Mouse (Mus musculus) heart, postnatal 0 days (tissue): ENCODE results near the gene Pak4. TPM values are rescaled to one million over a fixed set of nuclear protein-coding genes. Genes with fewer than 3 reads are reported as not detected.
"Not testable (repeated sequence)": the region's sequence is repeated elsewhere in the genome, so short reads cannot be mapped to it uniquely, and the experiment has no call there.

Experiments
- ATAC-seq: fragments of 200-750 bp; cut with Nextera tagmentation; 2 replicates; pipeline ENCODE4 v1.8.0; 2017; ENCODE audit warnings: low read depth, moderate number of reproducible peaks, moderate library complexity; ENCODE audit not compliant: insufficient read depth
- DNase-seq: peaks from one replicate; pipeline ENCODE4 v3.0.0-alpha.2; 2016; ENCODE audit warnings: low spot score
- H3K27ac ChIP-seq: fragments of 300-500 bp; sonication (generic); 2 replicates; pipeline ENCODE4 v1.5.1; 2014; ENCODE audit warnings: low read depth, mild to moderate bottlenecking
- H3K27me3 ChIP-seq: fragments of 300-500 bp; sonication (generic); 2 replicates; pipeline ENCODE4 v1.6.1; 2014; ENCODE audit warnings: low read length, mixed read lengths; ENCODE audit not compliant: control insufficient read depth, insufficient read depth
- H3K36me3 ChIP-seq: fragments of 300-500 bp; sonication (generic); replicated peaks from 2 replicates; pipeline ENCODE4 v1.6.1; 2014; ENCODE audit warnings: low read length, mixed read lengths; ENCODE audit not compliant: control insufficient read depth, insufficient read depth
- H3K4me1 ChIP-seq: fragments of 300-500 bp; sonication (generic); 2 replicates; pipeline ENCODE4 v1.6.1; 2014; ENCODE audit warnings: antibody characterized with exemption; ENCODE audit not compliant: control insufficient read depth, insufficient read depth
- H3K4me2 ChIP-seq: fragments of 300-500 bp; sonication (generic); 2 replicates; pipeline ENCODE4 v1.6.1; 2014; ENCODE audit warnings: low read depth, mild to moderate bottlenecking, low read length, moderate library complexity
- H3K4me3 ChIP-seq: fragments of 300-500 bp; sonication (generic); 2 replicates; pipeline ENCODE4 v1.5.1; 2014; ENCODE audit warnings: low read depth, low read length
- H3K9ac ChIP-seq: fragments of 300-500 bp; sonication (generic); replicated peaks from 2 replicates; pipeline ENCODE4 v1.6.1; 2014; ENCODE audit warnings: low read depth, low read length, mixed read lengths
- H3K9me3 ChIP-seq: fragments of 300-500 bp; sonication (generic); replicated peaks from 2 replicates; pipeline ENCODE4 v1.6.1; 2016; ENCODE audit warnings: low read length; ENCODE audit not compliant: control insufficient read depth
- CTCF ChIP-seq: IDR thresholded peaks from 2 replicates; pipeline ENCODE4 v1.5.1; 2016; ENCODE audit warnings: antibody characterized with exemption, control low read depth, low read depth
- EP300 ChIP-seq: IDR thresholded peaks from 2 replicates; pipeline ENCODE4 v1.6.1; 2016; ENCODE audit warnings: antibody characterized with exemption, low read depth
- WGBS: fragments of 180-500 bp; shearing (Covaris S2); extraction: QIAGEN DNeasy Blood & Tissue Kit; methylation state at CpG from one replicate; pipeline ENCODE4 v1.1.7; 2014; 5-methylcytosine and 5-hydroxymethylcytosine counted together
- microRNA-seq: library from miRNA; unstranded; fragments of <30 nt; microRNA quantifications from one replicate; pipeline ENCODE4, GENCODE M21; 2016
- polyA plus RNA-seq: library from polyadenylated mRNA; unstranded; fragments of >200 nt; fragmentation: Nextera tagmentation; extraction: Ambion mirVana; gene quantifications from 2 replicates; pipeline ENCODE4 v1.2.1, GENCODE M21; 2015
- total RNA-seq: library from RNA; depleted of rRNA; stranded (reverse); fragments of >200 nt; gene quantifications from 2 replicates; pipeline ENCODE4 v1.2.3, GENCODE M21; 2014; ENCODE audit warnings: low replicate concordance; rRNA removed

The Pak4 gene
- total and polyA plus RNA-seq, 2 experiments from 2014 or later, result 11.3 to 12.7 TPM

- H3K9me3 ChIP-seq, result no peaks in the 10 kb centered on the region
- no peak overlapping the region for H3K4me3 ChIP-seq
- H3K4me2 ChIP-seq, result no peak overlapping the region
- H3K27ac ChIP-seq, result no peak overlapping the region
- peaks cover 4% of the 10 kb centered on the region; the same call in 1 of the 2 replicates for H3K27me3 ChIP-seq
- 73% methylated on average over 8 of the region's 8 CpGs for WGBS
- DNase-seq (no peak), ATAC-seq (no peak)
- TF ChIP-seq CTCF (no peak), EP300 (no peak)
- H3K4me1 ChIP-seq, result no peaks in the 10 kb centered on the region
- no peak overlapping the region for H3K9ac ChIP-seq
- no peaks in the 10 kb centered on the region for H3K36me3 ChIP-seq
Observed at GRCm38 (mm10) chr7:28532005-28532404, 66.0 kb downstream of the Pak4 start.

GRCm38 (mm10) chr7:28527922-28528719, 69.9 kb downstream of the Pak4 start:
- 5% methylated on average over 19 of the region's 19 CpGs for WGBS
- Histone ChIP-seq H3K27ac (no peak overlapping the region), H3K36me3 (no peaks in the 10 kb centered on the region), H3K9ac (no peak overlapping the region), H3K27me3 (peaks cover 4% of the 10 kb centered on the region; the same call in 1 of the 2 replicates), H3K4me3 (no peak overlapping the region), H3K4me2 (no peak overlapping the region), H3K4me1 (no peaks in the 10 kb centered on the region), H3K9me3 (no peaks in the 10 kb centered on the region)
- peak; percentile 84 for ATAC-seq
- peak; percentile 72 for TF ChIP-seq CTCF
- no peak for TF ChIP-seq EP300
- peak; percentile 64 for DNase-seq

- not testable (repeated sequence) for H3K27me3 ChIP-seq, H3K4me3 ChIP-seq, H3K27ac ChIP-seq, H3K4me2 ChIP-seq, H3K36me3 ChIP-seq, ATAC-seq, H3K9ac ChIP-seq, H3K4me1 ChIP-seq, DNase-seq, H3K9me3 ChIP-seq
- 55% methylated on average over 4 of the region's 6 CpGs for WGBS
Observed at GRCm38 (mm10) chr7:28522536-28522935, 75.4 kb downstream of the Pak4 start, which contains the start of gene Ifnl3. Gene Ifnl3, plus strand, starts transcription at chr7:28522836.

- Histone ChIP-seq H3K4me3 (no peak overlapping the region), H3K27me3 (no peaks in the 10 kb centered on the region), H3K9me3 (no peaks in the 10 kb centered on the region), H3K36me3 (no peaks in the 10 kb centered on the region), H3K4me1 (no peaks in the 10 kb centered on the region), H3K4me2 (no peak overlapping the region), H3K27ac (no peak overlapping the region), H3K9ac (no peak overlapping the region)
- DNase-seq (no peak), ATAC-seq (no peak)
- TF ChIP-seq EP300, result no peak
- no peak for TF ChIP-seq CTCF
- 66% methylated on average over 8 of the region's 8 CpGs for WGBS
Observed at GRCm38 (mm10) chr7:28511441-28511840, 86.5 kb downstream of the Pak4 start.

GRCm38 (mm10) chr7:28510405-28510974, 87.5 kb downstream of the Pak4 start, which contains the start of gene Ifnl2:
Gene Ifnl2, minus strand, starts transcription at chr7:28510455.
- H3K4me3 ChIP-seq, H3K9ac ChIP-seq, H3K9me3 ChIP-seq, ATAC-seq, DNase-seq, H3K4me2 ChIP-seq, H3K27ac ChIP-seq, H3K36me3 ChIP-seq, H3K4me1 ChIP-seq, H3K27me3 ChIP-seq: not testable (repeated sequence)
- WGBS, result 57% methylated on average over 8 of the region's 8 CpGs

- H3K27me3 ChIP-seq, ATAC-seq, H3K27ac ChIP-seq, DNase-seq, H3K9ac ChIP-seq, H3K36me3 ChIP-seq, H3K9me3 ChIP-seq, H3K4me2 ChIP-seq, H3K4me3 ChIP-seq, H3K4me1 ChIP-seq: not testable (repeated sequence)
- 42% methylated on average over 2 of the region's 2 CpGs for WGBS
Observed at GRCm38 (mm10) chr7:28509121-28509520, 88.9 kb downstream of the Pak4 start.

Small RNAs within 50 kb of the gene (microRNA-seq; reads per million reads assigned to microRNA genes)
- gene Mir7049, result not detected

Other genes with a start within 250 kb of the Pak4 start
- gene Rps16, start 247.5 kb downstream of the Pak4 start, total RNA-seq, result 145 and 161 TPM in 2 replicates
- gene Rps16, start 247.5 kb downstream of the Pak4 start, polyA plus RNA-seq, result 481 and 513 TPM in 2 replicates
- 23.5 and 41.7 TPM in 2 replicates for gene Plekhg2, start 225.6 kb downstream of the Pak4 start, total RNA-seq
- gene Plekhg2, start 225.6 kb downstream of the Pak4 start, polyA plus RNA-seq, result 11.8 and 13.7 TPM in 2 replicates
- 10.8 and 19.2 TPM in 2 replicates for gene Zfp36, start 217.9 kb downstream of the Pak4 start, total RNA-seq
- 12.5 and 13.6 TPM in 2 replicates for gene Zfp36, start 217.9 kb downstream of the Pak4 start, polyA plus RNA-seq
- gene Med29, start 205.5 kb downstream of the Pak4 start, total RNA-seq, result 42.1 and 51.4 TPM in 2 replicates
- gene Med29, start 205.5 kb downstream of the Pak4 start, polyA plus RNA-seq, result 44.1 and 45.8 TPM in 2 replicates
- gene Paf1, start 205.2 kb downstream of the Pak4 start, total RNA-seq, result 29.8 and 66.1 TPM in 2 replicates
- 54.2 and 56.5 TPM in 2 replicates for gene Paf1, start 205.2 kb downstream of the Pak4 start, polyA plus RNA-seq
- 1.5 and 3.0 TPM in 2 replicates for gene Gmfg, start 160.7 kb downstream of the Pak4 start, total RNA-seq
- gene Gmfg, start 160.7 kb downstream of the Pak4 start, polyA plus RNA-seq, result 8.9 and 9.8 TPM in 2 replicates
- gene Lrfn1, start 146.2 kb downstream of the Pak4 start, total RNA-seq, result 1.4 and 3.9 TPM in 2 replicates
- gene Lrfn1, start 146.2 kb downstream of the Pak4 start, polyA plus RNA-seq, result 0.31 and 0.55 TPM in 2 replicates
- not detected in 2 replicates for gene Ifnl2, start 87.7 kb downstream of the Pak4 start, total RNA-seq
- not detected in 2 replicates for gene Ifnl2, start 87.7 kb downstream of the Pak4 start, polyA plus RNA-seq
- gene Ifnl3, start 75.3 kb downstream of the Pak4 start, total RNA-seq, result not detected in 2 replicates
- gene Ifnl3, start 75.3 kb downstream of the Pak4 start, polyA plus RNA-seq, result not detected in 2 replicates
- gene Sycn, start 57.3 kb downstream of the Pak4 start, total RNA-seq, result not detected in 2 replicates
- not detected in 2 replicates for gene Sycn, start 57.3 kb downstream of the Pak4 start, polyA plus RNA-seq
- gene Nccrp1, start 50.9 kb downstream of the Pak4 start, total RNA-seq, result not detected in 2 replicates
- gene Nccrp1, start 50.9 kb downstream of the Pak4 start, polyA plus RNA-seq, result not detected in 2 replicates
- gene Samd4b, start within 50 bp of the Pak4 start, total RNA-seq, result 37.0 and 53.5 TPM in 2 replicates
- 12.3 and 12.4 TPM in 2 replicates for gene Samd4b, start within 50 bp of the Pak4 start, polyA plus RNA-seq
- not detected in 2 replicates for gene Acp7, start 33.1 kb upstream of the Pak4 start, total RNA-seq
- not detected in 2 replicates for gene Acp7, start 33.1 kb upstream of the Pak4 start, polyA plus RNA-seq
- gene Fbxo27, start 94.7 kb upstream of the Pak4 start, total RNA-seq, result 0.73 and 0.93 TPM in 2 replicates
- 1.5 and 1.7 TPM in 2 replicates for gene Fbxo27, start 94.7 kb upstream of the Pak4 start, polyA plus RNA-seq
- gene Fbxo17, start 118.6 kb upstream of the Pak4 start, total RNA-seq, result 4.7 and 7.8 TPM in 2 replicates
- gene Fbxo17, start 118.6 kb upstream of the Pak4 start, polyA plus RNA-seq, result 4.5 and 5.1 TPM in 2 replicates
- 73.9 and 95.4 TPM in 2 replicates for gene Mrps12, start 143.6 kb upstream of the Pak4 start, total RNA-seq
- 133 and 134 TPM in 2 replicates for gene Mrps12, start 143.6 kb upstream of the Pak4 start, polyA plus RNA-seq
- gene Sars2, start 143.8 kb upstream of the Pak4 start, total RNA-seq, result 22.6 and 33.4 TPM in 2 replicates
- 15.8 and 17.0 TPM in 2 replicates for gene Sars2, start 143.8 kb upstream of the Pak4 start, polyA plus RNA-seq
- gene Ccer2, start 158.0 kb upstream of the Pak4 start, total RNA-seq, result not detected in 2 replicates
- not detected in 2 replicates for gene Ccer2, start 158.0 kb upstream of the Pak4 start, polyA plus RNA-seq
- 44.7 and 53.0 TPM in 2 replicates for gene Sirt2, start 168.6 kb upstream of the Pak4 start, total RNA-seq
- 60.6 and 61.0 TPM in 2 replicates for gene Sirt2, start 168.6 kb upstream of the Pak4 start, polyA plus RNA-seq
- 3.5 and 16.1 TPM in 2 replicates for gene Nfkbib, start 169.3 kb upstream of the Pak4 start, total RNA-seq
- gene Nfkbib, start 169.3 kb upstream of the Pak4 start, polyA plus RNA-seq, result 25.7 and 26.7 TPM in 2 replicates
- 2.1 and 2.7 TPM in 2 replicates for gene Rinl, start 190.8 kb upstream of the Pak4 start, total RNA-seq
- 2.3 and 2.4 TPM in 2 replicates for gene Rinl, start 190.8 kb upstream of the Pak4 start, polyA plus RNA-seq
- 259 and 275 TPM in 2 replicates for gene Hnrnpl, start 210.4 kb upstream of the Pak4 start, total RNA-seq
- 149 and 171 TPM in 2 replicates for gene Hnrnpl, start 210.4 kb upstream of the Pak4 start, polyA plus RNA-seq
- 483 and 823 TPM in 2 replicates for gene Ech1, start 227.0 kb upstream of the Pak4 start, total RNA-seq
- gene Ech1, start 227.0 kb upstream of the Pak4 start, polyA plus RNA-seq, result 806 and 928 TPM in 2 replicates
- 2.3 and 24.1 TPM in 2 replicates for gene Lgals4, start 235.7 kb upstream of the Pak4 start, total RNA-seq
- 30.9 and 36.0 TPM in 2 replicates for gene Lgals4, start 235.7 kb upstream of the Pak4 start, polyA plus RNA-seq